Mouse (Mus musculus): ENCODE data around the gene Psme1. TPM values are rescaled to one million over a fixed set of nuclear protein-coding genes. Genes with fewer than 3 reads are reported as not detected.

Psme1 gene
- polyA plus RNA-seq, 1 experiment from 2014 or later: 103 TPM

DNA sequence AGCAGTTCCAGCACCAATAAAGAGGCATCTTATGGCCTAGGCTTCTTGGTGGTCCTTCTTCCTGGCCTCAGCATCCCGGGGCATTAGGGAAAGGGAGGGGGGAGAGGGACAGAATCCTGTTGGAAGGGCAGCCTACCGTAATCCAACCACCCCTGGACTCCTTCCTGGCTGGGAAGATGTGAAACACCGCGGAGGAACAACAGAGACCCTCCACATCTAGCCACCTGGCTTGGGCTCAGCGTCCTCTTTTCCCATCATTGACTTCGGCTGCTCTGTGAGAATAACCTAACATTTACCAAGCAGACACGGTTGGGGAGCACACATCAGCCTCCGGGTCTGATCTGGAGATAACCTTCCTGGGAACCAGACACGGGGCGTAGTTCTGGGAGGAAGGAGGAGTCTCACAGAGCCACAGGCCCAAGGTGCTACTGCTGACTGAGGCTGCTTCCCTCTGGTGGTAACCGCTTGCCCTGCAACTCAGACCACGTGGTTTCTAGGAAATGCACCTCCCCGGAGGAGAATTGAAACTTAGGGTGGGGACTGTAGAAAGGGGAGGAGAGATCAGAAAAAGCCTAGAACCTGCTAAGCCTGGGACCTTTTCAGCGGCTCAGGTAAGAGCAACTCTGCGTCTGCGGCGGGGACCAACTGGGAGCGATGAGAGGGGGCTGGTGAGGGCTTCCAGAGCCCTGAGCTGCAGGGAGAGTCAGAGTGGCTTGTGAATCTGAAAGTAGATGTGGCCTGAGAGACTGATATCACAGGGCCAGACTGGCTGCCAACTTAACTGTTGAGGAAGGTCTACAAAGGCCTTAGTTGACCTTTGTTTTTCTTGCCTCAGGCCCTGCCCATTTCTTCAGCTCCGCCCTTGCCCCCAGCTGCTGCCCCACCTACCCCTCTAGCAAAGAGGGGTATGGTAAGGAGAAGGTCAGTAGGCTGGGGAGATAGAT, 26.0 kb downstream of the Psme1 start:
- Histone ChIP-seq H3K27ac (peak overlapping the region; percentile 92), H3K9ac (peak overlapping the region; percentile 78), H3K4me1 (replicated peaks) (peaks cover 65% of the 10 kb centered on the region), H3K9me3 (replicated peaks) (no peaks in the 10 kb centered on the region), H3K36me3 (peaks cover 88% of the 10 kb centered on the region), H3K27me3 (no peaks in the 10 kb centered on the region), H3K4me2 (peak overlapping the region; percentile 85), H3K4me3 (replicated peaks) (peak overlapping the region; percentile 64)
- DNase-seq: peak; percentile 94
- 11% methylated on average over 19 of the region's 19 CpGs for WGBS (ENCODE audit: insufficient replicate concordance)
- ATAC-seq (ENCODE audit: low read depth): peak; percentile 93

DNA sequence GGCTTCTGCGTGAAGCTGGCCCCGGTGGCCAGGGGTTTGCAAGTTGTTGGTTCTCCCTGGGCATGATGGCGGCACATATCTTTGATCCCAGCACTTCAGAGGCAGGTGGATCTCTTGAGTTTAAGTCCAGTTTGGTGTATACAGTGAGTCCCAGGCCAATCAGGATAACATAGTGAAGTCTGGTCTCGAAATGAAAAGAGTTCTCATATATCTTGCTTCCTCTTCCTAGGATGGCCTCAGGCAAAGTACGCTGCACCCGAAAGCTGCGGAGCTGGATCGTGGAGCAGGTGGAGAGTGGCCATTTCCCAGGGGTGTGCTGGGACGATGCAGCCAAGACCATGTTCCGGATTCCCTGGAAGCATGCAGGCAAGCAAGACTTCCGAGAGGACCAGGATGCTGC, 26.9 kb downstream of the Psme1 start:
- peak overlapping the region; percentile 90 for H3K27ac ChIP-seq
- 85% methylated on average over 11 of the region's 11 CpGs for WGBS (ENCODE audit: insufficient replicate concordance)
- DNase-seq (no peak), ATAC-seq (ENCODE audit: low read depth) (no peak)
- H3K27me3 ChIP-seq: no peaks in the 10 kb centered on the region
- H3K4me3 ChIP-seq (replicated peaks): peak overlapping the region; percentile 64
- peak overlapping the region; percentile 85 for H3K4me2 ChIP-seq
- H3K9ac ChIP-seq: peak overlapping the region; percentile 78
- H3K4me1 ChIP-seq (replicated peaks): peaks cover 65% of the 10 kb centered on the region
- no peaks in the 10 kb centered on the region for H3K9me3 ChIP-seq (replicated peaks)
- H3K36me3 ChIP-seq: peaks cover 88% of the 10 kb centered on the region

DNA sequence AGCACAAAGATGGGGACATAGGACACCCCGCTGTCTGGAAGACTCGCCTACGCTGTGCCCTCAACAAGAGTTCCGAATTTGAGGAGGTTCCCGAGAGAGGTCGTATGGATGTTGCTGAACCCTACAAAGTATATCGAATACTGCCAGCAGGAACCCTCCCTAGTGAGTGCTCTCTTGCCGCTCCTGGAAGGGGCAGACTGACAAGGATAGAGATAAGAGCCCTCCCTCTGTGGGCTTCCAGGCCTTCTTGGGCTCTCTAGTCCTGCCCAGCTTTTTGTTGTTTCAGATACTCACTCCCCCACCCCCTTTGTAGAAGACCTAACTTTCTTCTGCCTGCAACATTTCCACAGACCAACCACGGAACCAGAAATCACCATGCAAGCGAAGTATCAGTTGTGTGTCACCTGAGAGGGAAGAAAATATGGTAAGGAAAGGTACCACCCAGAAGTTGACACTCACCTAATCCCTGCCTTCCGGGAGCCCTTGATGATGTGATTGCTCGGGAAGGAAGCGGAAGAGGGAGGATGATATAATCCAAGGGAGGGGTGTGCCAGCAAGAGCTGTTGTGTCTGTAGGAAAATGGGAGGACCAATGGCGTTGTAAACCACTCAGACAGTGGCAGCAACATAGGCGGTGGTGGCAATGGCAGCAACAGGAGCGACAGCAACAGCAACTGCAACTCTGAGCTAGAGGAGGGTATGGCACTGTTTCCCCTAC, 28.0 kb downstream of the Psme1 start:
- Histone ChIP-seq H3K4me1 (replicated peaks) (peaks cover 65% of the 10 kb centered on the region), H3K4me3 (replicated peaks) (peak overlapping the region; percentile 64), H3K36me3 (peaks cover 86% of the 10 kb centered on the region), H3K9me3 (replicated peaks) (no peaks in the 10 kb centered on the region), H3K27ac (peak overlapping the region; percentile 77), H3K4me2 (peak overlapping the region; percentile 85), H3K27me3 (no peaks in the 10 kb centered on the region), H3K9ac (peak overlapping the region; percentile 78)
- peak; percentile 30 for ATAC-seq (ENCODE audit: low read depth)
- WGBS (ENCODE audit: insufficient replicate concordance): 66% methylated on average over 16 of the region's 16 CpGs
- DNase-seq: peak; percentile 31

DNA sequence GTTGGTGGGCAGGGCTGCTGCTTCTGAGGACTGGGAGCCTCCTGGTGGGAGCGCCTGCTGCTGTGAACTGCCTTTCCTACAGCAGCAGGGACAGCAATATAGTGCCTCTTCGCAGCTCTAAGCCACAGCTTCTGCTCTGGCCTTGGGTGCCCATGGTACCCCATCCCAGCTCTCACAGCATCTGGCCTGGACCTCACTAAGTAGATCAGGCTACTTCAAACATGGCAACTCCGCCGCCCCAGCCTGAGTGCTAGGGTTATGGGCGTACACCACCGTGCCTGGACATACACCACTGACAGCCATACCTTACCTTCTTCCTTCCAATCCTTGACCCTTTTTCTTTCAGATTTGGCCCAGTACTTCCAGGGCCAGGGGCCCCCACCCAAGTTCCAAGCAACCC, 30.4 kb downstream of the Psme1 start:
- H3K27ac ChIP-seq: no peak overlapping the region
- no peaks in the 10 kb centered on the region for H3K9me3 ChIP-seq (replicated peaks)
- H3K36me3 ChIP-seq: peaks cover 63% of the 10 kb centered on the region
- WGBS (ENCODE audit: insufficient replicate concordance): 90% methylated on average over 6 of the region's 6 CpGs
- no peak for DNase-seq
- no peak overlapping the region for H3K4me3 ChIP-seq (replicated peaks)
- H3K4me1 ChIP-seq (replicated peaks): peaks cover 62% of the 10 kb centered on the region
- H3K4me2 ChIP-seq: 0 out of 2 replicates have a peak overlapping the region, but pooled peaks have one; percentile 6
- no peaks in the 10 kb centered on the region for H3K27me3 ChIP-seq
- ATAC-seq (ENCODE audit: low read depth): no peak
- no peak overlapping the region for H3K9ac ChIP-seq

DNA sequence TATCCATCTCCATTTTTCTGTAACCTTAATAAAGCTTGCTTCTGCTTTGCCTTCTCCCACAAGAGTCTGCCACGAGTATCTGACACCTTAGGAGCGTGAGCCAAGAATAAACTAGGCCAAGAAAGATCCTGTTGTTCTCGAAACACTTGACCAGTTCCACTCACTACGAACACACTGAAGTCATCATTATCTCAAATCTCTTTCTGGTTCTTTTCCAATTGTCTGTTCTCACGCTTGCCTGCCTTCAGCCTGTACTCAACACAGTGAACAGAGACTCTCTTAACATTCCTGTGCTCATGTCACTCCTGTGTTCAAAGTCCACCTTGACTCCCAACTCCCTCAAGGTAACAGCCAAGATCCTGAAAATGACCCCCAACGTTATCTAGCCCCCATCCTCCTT, 35.4 kb downstream of the Psme1 start:
- Histone ChIP-seq H3K27me3 (no peaks in the 10 kb centered on the region), H3K4me2 (no peak overlapping the region), H3K4me1 (replicated peaks) (peaks cover 59% of the 10 kb centered on the region)

DNA sequence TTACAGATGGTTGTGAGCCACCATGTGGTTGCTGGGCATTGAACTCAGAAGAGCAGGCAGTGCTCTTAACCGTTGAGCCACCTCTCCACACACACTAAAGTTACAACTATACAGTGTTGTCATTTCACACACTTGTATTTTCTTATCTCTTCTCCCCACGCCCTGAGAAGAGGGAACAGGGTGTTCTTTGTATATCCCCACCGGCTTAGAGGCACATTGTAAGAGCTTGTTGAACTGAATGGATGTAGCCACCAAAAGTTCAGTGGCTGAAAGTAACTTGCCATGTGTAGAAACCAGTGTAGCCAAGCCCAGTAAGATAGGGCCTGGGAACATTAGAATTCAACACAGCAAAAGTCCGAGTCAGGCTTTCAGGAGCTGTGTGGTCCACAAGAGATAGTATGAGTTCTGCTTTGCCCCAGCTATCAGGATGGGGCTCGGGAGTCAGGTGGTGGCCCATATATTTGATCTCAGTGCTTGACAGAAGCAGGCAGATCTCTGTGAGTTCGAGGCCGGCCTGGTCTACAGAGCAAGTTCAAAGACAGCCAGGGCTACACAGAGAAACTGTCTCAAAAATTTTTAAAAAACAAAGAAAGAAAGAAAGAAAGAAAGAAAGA, 36.7 kb downstream of the Psme1 start:
- peak; percentile 81 for ATAC-seq (ENCODE audit: low read depth)
- H3K9ac ChIP-seq: peak overlapping the region; percentile 36; the same call in 1 of the 2 replicates

More for the DNA sequence above, 35.4 kb downstream of the Psme1 start:
- H3K9ac ChIP-seq: no peak overlapping the region
- 60% methylated on average over 6 of the region's 6 CpGs for WGBS (ENCODE audit: insufficient replicate concordance)
- DNase-seq (no peak), ATAC-seq (ENCODE audit: low read depth) (no peak)
- H3K36me3 ChIP-seq: peaks cover 25% of the 10 kb centered on the region
- no peak overlapping the region for H3K4me3 ChIP-seq (replicated peaks)
- H3K9me3 ChIP-seq (replicated peaks): no peaks in the 10 kb centered on the region
- peak overlapping the region; percentile 82 for H3K27ac ChIP-seq

DNA sequence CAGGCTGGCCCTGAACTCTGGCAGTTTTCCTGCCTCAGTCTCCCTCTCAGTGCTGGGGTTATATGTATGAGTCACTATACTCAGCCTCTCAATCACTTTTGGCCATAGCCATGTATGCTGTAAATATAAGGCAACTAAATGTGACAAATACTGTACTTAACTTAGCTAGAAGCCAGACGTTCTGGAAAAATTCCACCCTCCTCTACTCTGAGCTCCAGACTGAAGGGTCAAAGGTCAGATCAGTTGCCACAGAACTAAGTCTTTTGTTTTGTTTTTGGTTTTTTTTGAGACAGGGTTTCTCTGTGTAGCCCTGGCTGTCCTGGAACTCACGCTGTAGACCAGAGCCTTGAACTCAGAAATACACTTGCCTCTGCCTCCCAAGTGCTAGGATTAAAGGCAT, 38.0 kb downstream of the Psme1 start:
- H3K4me2 ChIP-seq: no peak overlapping the region
- H3K4me3 ChIP-seq (replicated peaks): no peak overlapping the region
- H3K27me3 ChIP-seq: no peaks in the 10 kb centered on the region
- H3K9me3 ChIP-seq (replicated peaks): no peaks in the 10 kb centered on the region
- no peak overlapping the region for H3K9ac ChIP-seq
- peaks cover 61% of the 10 kb centered on the region for H3K4me1 ChIP-seq (replicated peaks)
- H3K36me3 ChIP-seq: peaks cover 2% of the 10 kb centered on the region
- ATAC-seq (ENCODE audit: low read depth): no peak
- WGBS (ENCODE audit: insufficient replicate concordance): 62% methylated on average over 2 of the region's 2 CpGs
- no peak for DNase-seq
- H3K27ac ChIP-seq: peak overlapping the region; percentile 89

More for the DNA sequence above, 36.7 kb downstream of the Psme1 start:
- H3K27ac ChIP-seq: peak overlapping the region; percentile 89
- DNase-seq: peak; percentile 54
- peaks cover 61% of the 10 kb centered on the region for H3K4me1 ChIP-seq (replicated peaks)
- peaks cover 12% of the 10 kb centered on the region for H3K36me3 ChIP-seq
- H3K4me2 ChIP-seq: 0 out of 2 replicates have a peak overlapping the region, but pooled peaks have one; percentile 19
- 26% methylated on average over 7 of the region's 7 CpGs for WGBS (ENCODE audit: insufficient replicate concordance)
- H3K9me3 ChIP-seq (replicated peaks): no peaks in the 10 kb centered on the region
- no peaks in the 10 kb centered on the region for H3K27me3 ChIP-seq
- no peak overlapping the region for H3K4me3 ChIP-seq (replicated peaks)

DNA sequence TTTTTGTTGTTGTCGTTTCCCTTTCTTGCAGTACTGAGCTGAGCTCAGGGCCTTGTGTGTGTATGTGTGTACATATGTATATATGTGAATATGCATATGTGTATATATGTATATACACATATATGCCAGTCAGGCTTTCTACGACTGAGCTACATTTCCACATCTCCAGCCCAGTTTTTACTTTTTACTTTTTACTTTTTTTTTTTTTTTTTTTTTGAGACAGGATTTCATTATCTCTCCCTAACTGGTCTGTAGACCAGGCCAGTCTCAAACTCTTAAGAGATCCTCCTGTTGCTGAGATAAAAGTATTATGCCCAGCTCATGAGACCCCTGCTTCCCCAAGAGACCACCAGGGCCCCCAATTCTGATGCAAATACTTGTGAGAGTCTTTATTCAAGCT, 38.9 kb downstream of the Psme1 start:
- no peaks in the 10 kb centered on the region for H3K27me3 ChIP-seq
- H3K9ac ChIP-seq: 0 out of 2 replicates have a peak overlapping the region, but pooled peaks have one; percentile 62
- H3K4me2 ChIP-seq: no peak overlapping the region
- peak overlapping the region; percentile 59 for H3K27ac ChIP-seq
- ATAC-seq (ENCODE audit: low read depth) (no peak), DNase-seq (no peak)
- H3K36me3 ChIP-seq: no peaks in the 10 kb centered on the region
- H3K9me3 ChIP-seq (replicated peaks): no peaks in the 10 kb centered on the region
- WGBS (ENCODE audit: insufficient replicate concordance): 55% methylated on average over 2 of the region's 2 CpGs
- H3K4me1 ChIP-seq (replicated peaks): peaks cover 65% of the 10 kb centered on the region
- no peak overlapping the region for H3K4me3 ChIP-seq (replicated peaks)

DNA sequence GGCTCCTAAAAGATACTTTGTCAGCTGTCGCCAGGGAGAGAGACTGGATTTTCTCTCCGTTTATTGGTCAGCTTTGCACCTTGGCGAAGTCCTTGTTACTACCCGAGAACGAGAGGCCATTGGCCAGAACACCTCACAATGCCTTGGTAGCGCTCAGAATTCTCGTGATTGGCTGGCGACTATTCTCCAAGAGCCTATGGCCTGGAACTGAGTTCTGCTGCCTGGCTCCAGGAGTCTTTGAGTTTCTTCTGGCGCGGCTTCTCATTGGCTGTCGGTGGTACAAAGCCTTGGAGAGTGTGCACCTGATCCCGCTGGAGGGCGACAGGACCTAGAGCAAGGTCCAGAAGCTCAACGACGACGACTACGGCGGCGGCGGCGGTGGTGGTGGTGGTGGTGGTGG, 39.9 kb downstream of the Psme1 start, which contains the start of gene Rec8:
Gene Rec8, plus strand, starts transcription at position 216 of the 400 bp plus-strand sequence.
- DNase-seq (peak; percentile 39), ATAC-seq (ENCODE audit: low read depth) (peak; percentile 73)
- H3K27me3 ChIP-seq: no peaks in the 10 kb centered on the region
- H3K9me3 ChIP-seq (replicated peaks): no peaks in the 10 kb centered on the region
- no peaks in the 10 kb centered on the region for H3K36me3 ChIP-seq
- H3K4me2 ChIP-seq: peak within 1 kb of the TSS; percentile 77
- peak within 1 kb of the TSS; percentile 59 for H3K27ac ChIP-seq
- H3K4me3 ChIP-seq (replicated peaks): peak within 1 kb of the TSS; percentile 51
- H3K9ac ChIP-seq: peak within 1 kb of the TSS; percentile 62
- 21% methylated on average over 21 of the region's 21 CpGs for WGBS (ENCODE audit: insufficient replicate concordance)
- H3K4me1 ChIP-seq (replicated peaks): peaks cover 66% of the 10 kb centered on the region

DNA sequence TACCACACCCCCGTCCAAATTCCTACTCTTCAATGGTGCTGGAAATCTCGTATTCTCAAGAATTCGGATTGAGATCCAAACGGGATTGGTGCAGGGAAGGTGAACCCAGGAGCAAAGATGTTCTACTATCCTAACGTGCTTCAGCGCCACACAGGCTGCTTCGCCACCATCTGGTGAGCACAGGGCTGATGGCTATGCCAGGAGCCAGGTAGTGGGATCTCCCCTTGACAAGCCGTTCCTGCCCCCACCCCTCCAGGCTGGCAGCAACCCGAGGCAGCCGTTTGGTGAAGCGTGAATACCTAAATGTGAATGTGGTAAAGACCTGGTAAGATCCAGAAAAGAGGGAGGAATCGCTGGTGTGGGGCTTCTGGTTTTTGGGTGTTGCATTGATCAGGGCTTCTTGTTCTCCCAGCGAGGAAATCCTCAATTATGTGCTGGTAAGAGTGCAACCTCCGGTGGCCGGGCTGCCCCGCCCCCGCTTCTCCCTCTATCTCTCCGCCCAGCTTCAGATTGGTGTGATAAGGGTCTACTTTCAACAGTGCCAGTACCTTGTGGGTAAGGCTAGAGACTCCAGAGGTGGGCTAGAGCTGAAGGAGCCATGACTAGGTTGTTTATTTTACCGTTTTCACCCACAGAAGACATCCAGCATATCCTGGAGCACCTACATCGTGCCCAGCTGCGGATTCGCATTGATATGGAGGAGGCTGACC, 40.7 kb downstream of the Psme1 start:
- H3K27ac ChIP-seq: peak overlapping the region; percentile 47
- ATAC-seq (ENCODE audit: low read depth): peak; percentile 56
- H3K4me1 ChIP-seq (replicated peaks): peaks cover 57% of the 10 kb centered on the region
- no peaks in the 10 kb centered on the region for H3K9me3 ChIP-seq (replicated peaks)
- DNase-seq: peak; percentile 66
- WGBS (ENCODE audit: insufficient replicate concordance): 17% methylated on average over 22 of the region's 22 CpGs
- peak overlapping the region; percentile 62 for H3K9ac ChIP-seq
- H3K27me3 ChIP-seq: no peaks in the 10 kb centered on the region
- H3K4me2 ChIP-seq: peak overlapping the region; percentile 77
- peak overlapping the region; percentile 51 for H3K4me3 ChIP-seq (replicated peaks)
- no peaks in the 10 kb centered on the region for H3K36me3 ChIP-seq
